Mouse (Mus musculus) megakaryocyte, adult 5-6 weeks (primary cell): ENCODE results near the gene Olfr328. TPM values are rescaled to one million over a fixed set of nuclear protein-coding genes. Genes with fewer than 3 reads are reported as not detected.

Source experiments
- total RNA-seq, 2 experiments: library from RNA; stranded (forward) in 1 of 2; stranded (reverse) in 1 of 2; fragments of 153-499, 151-499 nt in 1 of 2; fragments of 221-1000, 200-1000 nt in 1 of 2; gene quantifications; 2 replicates each; pipeline versions ENCODE4 v1.2.3 to v1.2.4; 2015 to 2017

The Olfr328 gene
- total RNA-seq, 2 experiments from 2014 or later, result 0.07 TPM; not detected in 1

Other genes with a start within 250 kb of the Olfr328 start
- 5.6 and 9.7 TPM in 2 replicates for gene Zfp692, start 248.6 kb downstream of the Olfr328 start, total RNA-seq (2015)
- 8.6 and 9.2 TPM in 2 replicates for gene Zfp692, start 248.6 kb downstream of the Olfr328 start, total RNA-seq (2017)
- 26.9 and 28.8 TPM in 2 replicates for gene Zfp672, start 225.3 kb downstream of the Olfr328 start, total RNA-seq (2015)
- 14.7 and 19.2 TPM in 2 replicates for gene Zfp672, start 225.3 kb downstream of the Olfr328 start, total RNA-seq (2017)
- 3.8 and 4.1 TPM in 2 replicates for gene Sh3bp5l, start 224.9 kb downstream of the Olfr328 start, total RNA-seq (2015)
- 13.6 and 20.5 TPM in 2 replicates for gene Sh3bp5l, start 224.9 kb downstream of the Olfr328 start, total RNA-seq (2017)
- gene Lypd8, start 176.6 kb downstream of the Olfr328 start, total RNA-seq (2015), result not detected in 2 replicates
- gene Lypd8, start 176.6 kb downstream of the Olfr328 start, total RNA-seq (2017), result not detected in 2 replicates
- gene 1810065E05Rik, start 134.5 kb downstream of the Olfr328 start, total RNA-seq (2015), result not detected in 2 replicates
- gene 1810065E05Rik, start 134.5 kb downstream of the Olfr328 start, total RNA-seq (2017), result not detected in 2 replicates
- gene Gm12253, start 123.1 kb downstream of the Olfr328 start, total RNA-seq (2015), result not detected in 2 replicates
- gene Gm12253, start 123.1 kb downstream of the Olfr328 start, total RNA-seq (2017), result not detected in 2 replicates
- gene Lypd9, start 102.7 kb downstream of the Olfr328 start, total RNA-seq (2015), result not detected in 2 replicates
- not detected in 2 replicates for gene Lypd9, start 102.7 kb downstream of the Olfr328 start, total RNA-seq (2017)
- gene Olfr30, start 93.4 kb downstream of the Olfr328 start, total RNA-seq (2015), result not detected in 2 replicates
- gene Olfr30, start 93.4 kb downstream of the Olfr328 start, total RNA-seq (2017), result not detected in 2 replicates
- not detected in 2 replicates for gene Olfr332, start 63.1 kb downstream of the Olfr328 start, total RNA-seq (2015)
- not detected in 2 replicates for gene Olfr332, start 63.1 kb downstream of the Olfr328 start, total RNA-seq (2017)
- gene Olfr331, start 53.1 kb downstream of the Olfr328 start, total RNA-seq (2015), result not detected in 2 replicates
- gene Olfr331, start 53.1 kb downstream of the Olfr328 start, total RNA-seq (2017), result not detected in 2 replicates
- gene Olfr330, start 20.8 kb downstream of the Olfr328 start, total RNA-seq (2015), result not detected in 2 replicates
- gene Olfr330, start 20.8 kb downstream of the Olfr328 start, total RNA-seq (2017), result not detected in 2 replicates
- gene Olfr329-ps, start 9.2 kb downstream of the Olfr328 start, total RNA-seq (2015), result not detected in 2 replicates
- gene Olfr329-ps, start 9.2 kb downstream of the Olfr328 start, total RNA-seq (2017), result not detected in 2 replicates
- not detected in 2 replicates for gene Olfr224, start 14.9 kb upstream of the Olfr328 start, total RNA-seq (2015)
- gene Olfr224, start 14.9 kb upstream of the Olfr328 start, total RNA-seq (2017), result not detected in 2 replicates
- not detected in 2 replicates for gene Olfr325, start 22.1 kb upstream of the Olfr328 start, total RNA-seq (2015)
- not detected in 2 replicates for gene Olfr325, start 22.1 kb upstream of the Olfr328 start, total RNA-seq (2017)
- gene Olfr324, start 39.5 kb upstream of the Olfr328 start, total RNA-seq (2015), result not detected in 2 replicates
- not detected in 2 replicates for gene Olfr324, start 39.5 kb upstream of the Olfr328 start, total RNA-seq (2017)
- not detected in 2 replicates for gene 2210407C18Rik, start 60.4 kb upstream of the Olfr328 start, total RNA-seq (2015)
- not detected in 2 replicates for gene 2210407C18Rik, start 60.4 kb upstream of the Olfr328 start, total RNA-seq (2017)
- not detected in 2 replicates for gene Olfr323, start 74.9 kb upstream of the Olfr328 start, total RNA-seq (2015)
- not detected in 2 replicates for gene Olfr323, start 74.9 kb upstream of the Olfr328 start, total RNA-seq (2017)
- gene Trim58, start 84.8 kb upstream of the Olfr328 start, total RNA-seq (2015), result 0.11 and 0.27 TPM in 2 replicates
- 0.04 TPM in 1 of 2 replicates, not detected in the other for gene Trim58, start 84.8 kb upstream of the Olfr328 start, total RNA-seq (2017)
- not detected in 2 replicates for gene Olfr322, start 103.1 kb upstream of the Olfr328 start, total RNA-seq (2015)
- gene Olfr322, start 103.1 kb upstream of the Olfr328 start, total RNA-seq (2017), result not detected in 2 replicates
- gene Olfr320, start 125.5 kb upstream of the Olfr328 start, total RNA-seq (2015), result not detected in 2 replicates
- gene Olfr320, start 125.5 kb upstream of the Olfr328 start, total RNA-seq (2017), result not detected in 2 replicates
- gene Olfr319, start 143.5 kb upstream of the Olfr328 start, total RNA-seq (2015), result not detected in 2 replicates
- not detected in 2 replicates for gene Olfr319, start 143.5 kb upstream of the Olfr328 start, total RNA-seq (2017)
- gene Olfr318, start 168.4 kb upstream of the Olfr328 start, total RNA-seq (2015), result not detected in 2 replicates
- gene Olfr318, start 168.4 kb upstream of the Olfr328 start, total RNA-seq (2017), result not detected in 2 replicates
- not detected in 2 replicates for gene Olfr317, start 183.6 kb upstream of the Olfr328 start, total RNA-seq (2015)
- not detected in 2 replicates for gene Olfr317, start 183.6 kb upstream of the Olfr328 start, total RNA-seq (2017)
- not detected in 2 replicates for gene Olfr316, start 197.1 kb upstream of the Olfr328 start, total RNA-seq (2015)
- not detected in 2 replicates for gene Olfr316, start 197.1 kb upstream of the Olfr328 start, total RNA-seq (2017)
- gene Olfr315, start 217.6 kb upstream of the Olfr328 start, total RNA-seq (2015), result not detected in 2 replicates
- gene Olfr315, start 217.6 kb upstream of the Olfr328 start, total RNA-seq (2017), result not detected in 2 replicates
- gene Olfr314, start 227.3 kb upstream of the Olfr328 start, total RNA-seq (2015), result not detected in 2 replicates
- not detected in 2 replicates for gene Olfr314, start 227.3 kb upstream of the Olfr328 start, total RNA-seq (2017)
- not detected in 2 replicates for gene Fam183b, start 246.3 kb upstream of the Olfr328 start, total RNA-seq (2015)
- not detected in 2 replicates for gene Fam183b, start 246.3 kb upstream of the Olfr328 start, total RNA-seq (2017)